Mouse (Mus musculus): ENCODE results near the gene Maml2.

GRCm38 (mm10) chr9:13584435-13584834 lies 286.7 kb downstream of the Maml2 start:
- TF ChIP-seq CTCF (IDR thresholded peaks at IDR 0.05; ENCODE audit: low read depth): no peak
- TF ChIP-seq EP300 (IDR thresholded peaks at IDR 0.05; ENCODE audit: low read depth): no peak
